Mouse (Mus musculus) limb, embryonic 14.5 days (tissue): ENCODE results near the gene Myrf. TPM values are rescaled to one million over a fixed set of nuclear protein-coding genes. Genes with fewer than 3 reads are reported as not detected.
A peak's percentile ranks its signal among the peaks of the same experiment; 100 is the strongest.

ENCODE experiments used
- ATAC-seq: fragments of 200-750 bp; cut with Nextera tagmentation; 2 replicates; pipeline ENCODE4 v1.8.0; 2017; ENCODE audit warnings: low read depth, moderate number of reproducible peaks, moderate TSS enrichment; ENCODE audit not compliant: low FRiP score
- DNase-seq: peaks from one replicate; pipeline ENCODE4 v3.0.0-alpha.2; 2015; ENCODE audit warnings: low spot score
- H3K27ac ChIP-seq: fragments of 300-500 bp; sonication (generic); replicated peaks from 2 replicates; pipeline ENCODE4 v1.5.1; 2014; ENCODE audit warnings: low read depth, mild to moderate bottlenecking, low read length, moderate library complexity, mixed read lengths
- H3K27me3 ChIP-seq: fragments of 300-500 bp; sonication (generic); 2 replicates; pipeline ENCODE4 v1.6.1; 2014; ENCODE audit warnings: low read length, mixed read lengths; ENCODE audit not compliant: control insufficient read depth, insufficient read depth
- H3K36me3 ChIP-seq: fragments of 300-500 bp; sonication (generic); 2 replicates; pipeline ENCODE4 v1.6.1; 2014; ENCODE audit warnings: mild to moderate bottlenecking, low read length, moderate library complexity, mixed read lengths; ENCODE audit not compliant: control insufficient read depth, insufficient read depth
- H3K4me1 ChIP-seq: fragments of 300-500 bp; sonication (generic); 2 replicates; pipeline ENCODE4 v1.6.1; 2014; ENCODE audit warnings: antibody characterized with exemption, low read length, mixed read lengths; ENCODE audit not compliant: control insufficient read depth, insufficient read depth
- H3K4me2 ChIP-seq: fragments of 300-500 bp; sonication (generic); replicated peaks from 2 replicates; pipeline ENCODE4 v1.6.1; 2014; ENCODE audit warnings: low read depth, mild to moderate bottlenecking, low read length, moderate library complexity; ENCODE audit not compliant: severe bottlenecking
- H3K4me3 ChIP-seq: fragments of 300-500 bp; sonication (generic); replicated peaks from 2 replicates; pipeline ENCODE4 v1.5.1; 2014; ENCODE audit warnings: low read length
- H3K9ac ChIP-seq: fragments of 300-500 bp; sonication (generic); 2 replicates; pipeline ENCODE4 v1.6.1; 2014; ENCODE audit warnings: mild to moderate bottlenecking, low read depth, low read length, moderate library complexity; ENCODE audit not compliant: severe bottlenecking
- H3K9me3 ChIP-seq: fragments of 300-500 bp; sonication (generic); 2 replicates; pipeline ENCODE4 v1.6.1; 2016; ENCODE audit warnings: low read length; ENCODE audit not compliant: control insufficient read depth
- POLR2A ChIP-seq: fragments of 200-500 bp; IDR thresholded peaks from 2 replicates; pipeline ENCODE4 v1.8.0; 2012; ENCODE audit warnings: inconsistent platforms, mild to moderate bottlenecking, moderate library complexity, borderline replicate concordance; ENCODE audit not compliant: insufficient read depth, insufficient read length; ENCODE audit errors: extremely low read depth
- WGBS: fragments of 180-500 bp; shearing (Covaris S2); extraction: QIAGEN DNeasy Blood & Tissue Kit; methylation state at CpG from one replicate; pipeline ENCODE4 v1.1.7; 2014; 5-methylcytosine and 5-hydroxymethylcytosine counted together
- polyA plus RNA-seq, 2 experiments: library from polyadenylated mRNA; depleted of rRNA in 1 of 2; stranded (reverse) in 1 of 2; unstranded in 1 of 2; fragments of >200 nt; fragmentation: Nextera tagmentation in 1 of 2; extraction: Ambion mirVana in 1 of 2; gene quantifications; 2 replicates each; pipeline versions ENCODE4 v1.2.1 to v1.2.3; 2012 to 2014

Myrf gene
- polyA plus RNA-seq, 2 experiments = 1.1 to 4.4 TPM

- Histone ChIP-seq H3K4me3 (no peak overlapping the region), H3K36me3 (no peaks in the 10 kb centered on the region), H3K4me2 (no peak overlapping the region), H3K4me1 (no peaks in the 10 kb centered on the region), H3K27me3 (no peaks in the 10 kb centered on the region), H3K9me3 (no peaks in the 10 kb centered on the region), H3K27ac (no peak overlapping the region), H3K9ac (no peak overlapping the region)
- no peak for ATAC-seq
- 31% methylated on average over 8 of the region's 8 CpGs for WGBS
- no peak for DNase-seq
- no peak for TF ChIP-seq POLR2A
Measured at GRCm38 (mm10) chr19:10222656-10223055, 17.9 kb downstream of the Myrf start.

GRCm38 (mm10) chr19:10221585-10221984 lies 19.0 kb downstream of the Myrf start:
- H3K4me1 ChIP-seq = no peaks in the 10 kb centered on the region
- no peaks in the 10 kb centered on the region for H3K9me3 ChIP-seq
- no peak overlapping the region for H3K9ac ChIP-seq
- H3K4me3 ChIP-seq = no peak overlapping the region
- H3K27ac ChIP-seq = no peak overlapping the region
- 24% methylated on average over 4 of the region's 4 CpGs for WGBS
- TF ChIP-seq POLR2A = no peak
- DNase-seq (no peak), ATAC-seq (no peak)
- no peak overlapping the region for H3K4me2 ChIP-seq
- no peaks in the 10 kb centered on the region for H3K36me3 ChIP-seq
- no peaks in the 10 kb centered on the region for H3K27me3 ChIP-seq

GRCm38 (mm10) chr19:10219593-10219992 lies 21.0 kb downstream of the Myrf start:
- no peak overlapping the region for H3K9ac ChIP-seq
- no peaks in the 10 kb centered on the region for H3K4me1 ChIP-seq
- 0 out of 2 replicates have a peak, but pooled peaks cover 4% of the 10 kb centered on the region for H3K36me3 ChIP-seq
- H3K27ac ChIP-seq = no peak overlapping the region
- no peaks in the 10 kb centered on the region for H3K9me3 ChIP-seq
- H3K4me2 ChIP-seq = no peak overlapping the region
- H3K4me3 ChIP-seq = no peak overlapping the region
- no peak for TF ChIP-seq POLR2A
- DNase-seq = no peak
- peak; percentile 14; the same call in 1 of the 2 replicates for ATAC-seq
- H3K27me3 ChIP-seq = no peaks in the 10 kb centered on the region
- 78% methylated on average over 6 of the region's 6 CpGs for WGBS

- DNase-seq (peak; percentile 62), ATAC-seq (no peak)
- TF ChIP-seq POLR2A = no peak
- 44% methylated on average over 3 of the region's 3 CpGs for WGBS
- Histone ChIP-seq H3K4me2 (no peak overlapping the region), H3K9ac (no peak overlapping the region), H3K4me1 (no peaks in the 10 kb centered on the region), H3K4me3 (no peak overlapping the region), H3K27ac (no peak overlapping the region), H3K27me3 (no peaks in the 10 kb centered on the region), H3K36me3 (0 out of 2 replicates have a peak, but pooled peaks cover 4% of the 10 kb centered on the region), H3K9me3 (no peaks in the 10 kb centered on the region)
Measured at GRCm38 (mm10) chr19:10219108-10219507, 21.4 kb downstream of the Myrf start.

GRCm38 (mm10) chr19:10216101-10216500 lies 24.4 kb downstream of the Myrf start:
- ATAC-seq = no peak
- H3K27ac ChIP-seq = no peak overlapping the region
- H3K4me3 ChIP-seq = no peak overlapping the region
- H3K36me3 ChIP-seq = peaks cover 18% of the 10 kb centered on the region
- no peaks in the 10 kb centered on the region for H3K4me1 ChIP-seq
- no peak for DNase-seq
- no peak overlapping the region for H3K9ac ChIP-seq
- 74% methylated on average over 6 of the region's 8 CpGs for WGBS
- H3K9me3 ChIP-seq = no peaks in the 10 kb centered on the region
- no peaks in the 10 kb centered on the region for H3K27me3 ChIP-seq
- H3K4me2 ChIP-seq = no peak overlapping the region
- TF ChIP-seq POLR2A = no peak
